In genomic region chr3:95434983-95435370, GRCm38 (mm10) we compare ENCODE assay signal across 8 mouse cellular contexts. TPM values are rescaled to one million over a fixed set of nuclear protein-coding genes. Genes with fewer than 3 reads are reported as not detected.
A peak's percentile ranks its signal among the peaks of the same experiment; 100 is the strongest.
DNase-seq lines count a peak whose midpoint lies in the region; ATAC-seq lines count a peak whose summit lies in the region.

No protein-coding gene starts in this region.

- peak overlapping the region; percentile 71 for H3K27ac ChIP-seq in heart, embryonic 12.5 days (ENCODE audit: poor library complexity, severe bottlenecking)
- peak overlapping the region; percentile 92 for H3K27ac ChIP-seq in midbrain, embryonic 10.5 days (replicated peaks)

- H3K4me2 ChIP-seq in heart, embryonic 12.5 days: peak overlapping the region; percentile 76

- H3K36me3 ChIP-seq in heart, embryonic 12.5 days: peaks cover 21% of the 10 kb centered on the region
- peaks cover 32% of the 10 kb centered on the region for H3K36me3 ChIP-seq in midbrain, embryonic 10.5 days

- 4% methylated on average over 7 of the region's 7 CpGs for WGBS in heart, embryonic 12.5 days
- 2% methylated on average over 7 of the region's 7 CpGs for WGBS in midbrain, embryonic 10.5 days

- peak overlapping the region; percentile 84 for H3K9ac ChIP-seq in heart, embryonic 12.5 days

- H3K27me3 ChIP-seq in heart, embryonic 12.5 days (replicated peaks): no peaks in the 10 kb centered on the region
- H3K27me3 ChIP-seq in midbrain, embryonic 10.5 days (ENCODE audit: low read depth, poor library complexity, severe bottlenecking): no peaks in the 10 kb centered on the region

- intact Hi-C loops in heart, postnatal 10 days (cut with DNase I): loop anchor here (5.0 kb wide), 1 partner anchor 78 kb away; the partner anchor contains the start of gene Setdb1
- intact Hi-C loops in left cerebral cortex, postnatal 36 days (cut with DNase I): loop anchor here (5.0 kb wide), 1 partner anchor 78 kb away; the partner anchor contains the start of gene Setdb1

- H3K9me3 ChIP-seq in heart, embryonic 12.5 days (replicated peaks): no peaks in the 10 kb centered on the region
- no peaks in the 10 kb centered on the region for H3K9me3 ChIP-seq in midbrain, embryonic 10.5 days (replicated peaks)

- no peak for ATAC-seq in heart, embryonic 12.5 days (ENCODE audit: insufficient number of reproducible peaks, low FRiP score)

- H3K4me1 ChIP-seq in heart, embryonic 12.5 days (replicated peaks): peaks cover 4% of the 10 kb centered on the region; the same call in 1 of the 2 replicates
- H3K4me1 ChIP-seq in midbrain, embryonic 10.5 days: peaks cover 15% of the 10 kb centered on the region

- H3K4me3 ChIP-seq in heart, embryonic 12.5 days: peak overlapping the region; percentile 76
- peak overlapping the region; percentile 82 for H3K4me3 ChIP-seq in midbrain, embryonic 10.5 days

- DNase-seq in heart, adult 8-10 months (ENCODE audit: low spot score): no peak
- DNase-seq in adipocyte (ENCODE audit: low spot score): peak; percentile 48
- DNase-seq in heart, postnatal 10 days: peak; percentile 21 to 24
- DNase-seq in midbrain, embryonic 10.5 days (ENCODE audit: low spot score): no peak
- no peak for DNase-seq in frontal cortex, postnatal 25 days (ENCODE audit: low spot score in 2 of 2)
- DNase-seq in left cerebral cortex, postnatal 36 days (ENCODE audit: low spot score in 2 of 2): no peak
- no peak for DNase-seq in layer of hippocampus, postnatal 10 days (ENCODE audit: low spot score in 2 of 2)

RNA-seq across cellular contexts. Expression of gene Arnt, which starts 0.8 kb away (rescaled TPM):
- 35.0 and 38.0 TPM in 2 replicates for polyA plus RNA-seq in heart, embryonic 12.5 days (2016; fragmentation: Nextera tagmentation; extraction: Ambion mirVana)
- total RNA-seq in heart, adult 8-10 months (2022): 10 to 100 TPM; 36.9 to 39.9 (median 39.1) TPM
- 10 to 100 TPM; 53.0 to 56.1 TPM for total RNA-seq in heart, postnatal 10 days (2021)
- 30.0 and 34.1 TPM in 2 replicates for polyA plus RNA-seq in midbrain, embryonic 10.5 days (2016; fragmentation: Nextera tagmentation; extraction: Ambion mirVana)
- total RNA-seq in left cerebral cortex, postnatal 36 days (2021): 10 to 100 TPM; 27.4 to 46.1 TPM
- 10 to 100 TPM; 35.8 to 44.0 TPM for total RNA-seq in layer of hippocampus, postnatal 10 days (2021)

RNA-seq across cellular contexts. Expression of gene 4930558C23Rik, which starts 32.3 kb away (rescaled TPM):
- not detected in 2 replicates for polyA plus RNA-seq in heart, embryonic 12.5 days (2016; fragmentation: Nextera tagmentation; extraction: Ambion mirVana)
- not detected for total RNA-seq in heart, adult 8-10 months (2022)
- total RNA-seq in heart, postnatal 10 days (2021): not detected
- not detected in 2 replicates for polyA plus RNA-seq in midbrain, embryonic 10.5 days (2016; fragmentation: Nextera tagmentation; extraction: Ambion mirVana)
- not detected for total RNA-seq in left cerebral cortex, postnatal 36 days (2021)
- not detected for total RNA-seq in layer of hippocampus, postnatal 10 days (2021)

Comparison
In these comparisons a context has a peak if more than half of its experiments do, and no peak if none do; other contexts are left out.
1. DNase-seq: peak in adipocyte (single experiment) and heart, postnatal 10 days (2 of 2); none in heart, adult 8-10 months (single experiment), midbrain, embryonic 10.5 days (single experiment), frontal cortex, postnatal 25 days (0 of 2), left cerebral cortex, postnatal 36 days (0 of 2) and layer of hippocampus, postnatal 10 days (0 of 2).